Mouse (Mus musculus): ENCODE measurements around the gene Acsf3. TPM values are rescaled to one million over a fixed set of nuclear protein-coding genes. Genes with fewer than 3 reads are reported as not detected.

Acsf3 gene
- polyA plus RNA-seq, 1 experiment from 2014 or later = 14.7 TPM

DNA sequence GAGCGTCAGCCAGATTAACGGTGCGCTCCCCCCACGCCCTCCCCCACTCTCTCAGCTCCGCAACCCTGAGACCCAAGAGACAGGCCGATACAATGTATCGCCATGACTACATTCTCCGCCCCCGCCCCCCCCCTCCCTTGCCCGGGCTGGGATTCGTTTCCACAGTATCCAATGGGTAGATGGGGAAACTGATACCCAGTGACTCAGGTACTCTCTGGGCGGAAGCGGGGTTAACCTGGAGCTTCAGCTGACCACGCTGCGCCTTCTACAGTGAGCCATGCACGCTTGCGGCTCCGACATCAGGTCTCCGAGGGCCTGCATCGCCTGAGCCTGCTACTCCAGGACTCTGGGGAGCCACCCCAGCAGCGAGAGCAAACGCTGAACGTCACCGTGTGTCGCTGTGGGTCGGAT lies 89.4 kb downstream of the Acsf3 start:
- Histone ChIP-seq H3K4me3 (ENCODE audit: low read depth, low read length) (peak overlapping the region; percentile 8; the same call in 1 of the 2 replicates), H3K27me3 (ENCODE audit: control insufficient read depth, insufficient read depth, low read length) (no peaks in the 10 kb centered on the region), H3K9me3 (ENCODE audit: control insufficient read depth, low read length) (0 out of 2 replicates have a peak, but pooled peaks cover 3% of the 10 kb centered on the region), H3K36me3 (ENCODE audit: control insufficient read depth, insufficient read depth, low read length) (no peaks in the 10 kb centered on the region), H3K27ac (replicated peaks) (no peak overlapping the region), H3K4me2 (replicated peaks; ENCODE audit: low read depth) (peak overlapping the region; percentile 31), H3K9ac (ENCODE audit: low read length) (no peak overlapping the region), H3K4me1 (replicated peaks; ENCODE audit: control insufficient read depth, insufficient read depth) (no peaks in the 10 kb centered on the region)
- no peak for ATAC-seq (ENCODE audit: low FRiP score, low TSS enrichment)
- TF ChIP-seq CTCF (IDR thresholded peaks at IDR 0.05; ENCODE audit: low read depth) = no peak
- no peak for TF ChIP-seq EP300 (optimal IDR thresholded peaks at IDR 0.05)
- 52% methylated on average over 26 of the region's 26 CpGs for WGBS
- DNase-seq (ENCODE audit: low spot score) = no peak

DNA sequence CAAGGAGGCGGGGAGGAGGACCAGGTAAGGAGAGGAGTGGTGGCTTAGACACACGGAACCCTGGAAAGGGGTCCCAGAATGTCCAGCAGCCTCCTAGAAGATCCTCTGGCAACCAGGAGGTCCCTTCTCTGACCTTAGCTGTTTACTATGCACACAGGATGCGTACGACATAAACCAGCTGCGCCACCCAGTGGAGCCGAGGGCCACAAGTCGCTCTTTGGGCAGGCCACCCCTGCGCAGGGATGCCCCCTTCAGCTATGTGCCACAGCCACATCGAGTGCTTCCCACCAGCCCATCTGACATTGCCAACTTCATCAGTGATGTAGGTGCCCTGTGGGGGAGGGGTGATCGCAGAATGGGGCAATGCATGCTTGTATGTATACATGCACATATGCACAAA lies 90.2 kb downstream of the Acsf3 start:
- WGBS = 63% methylated on average over 10 of the region's 10 CpGs
- DNase-seq (ENCODE audit: low spot score) = no peak
- no peaks in the 10 kb centered on the region for H3K36me3 ChIP-seq (ENCODE audit: control insufficient read depth, insufficient read depth, low read length)

DNA sequence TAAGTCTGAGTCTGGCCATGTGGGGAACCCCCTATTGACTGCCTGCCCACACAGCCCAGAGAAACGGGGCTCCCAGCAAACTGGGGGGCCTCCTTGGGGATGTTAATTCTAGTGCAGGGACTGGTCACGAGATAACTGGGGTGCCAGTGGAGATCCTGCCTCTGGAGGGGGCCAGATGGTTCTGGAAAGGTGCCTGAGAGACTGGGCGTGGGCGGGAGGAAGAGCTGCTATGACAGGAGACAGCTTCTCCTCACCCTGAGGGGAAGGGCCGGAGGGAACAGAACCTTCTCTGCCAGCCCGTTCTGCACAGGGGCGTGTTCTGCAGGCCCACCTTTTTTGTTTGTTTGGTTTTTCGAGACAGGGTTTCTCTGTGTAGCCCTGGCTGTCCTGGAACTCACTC lies 90.9 kb downstream of the Acsf3 start:
- TF ChIP-seq EP300 (optimal IDR thresholded peaks at IDR 0.05) (no peak), CTCF (IDR thresholded peaks at IDR 0.05; ENCODE audit: low read depth) (no peak)
- Histone ChIP-seq H3K4me3 (ENCODE audit: low read depth, low read length) (no peak overlapping the region), H3K27me3 (ENCODE audit: control insufficient read depth, insufficient read depth, low read length) (no peaks in the 10 kb centered on the region), H3K27ac (replicated peaks) (no peak overlapping the region), H3K36me3 (ENCODE audit: control insufficient read depth, insufficient read depth, low read length) (no peaks in the 10 kb centered on the region), H3K9me3 (ENCODE audit: control insufficient read depth, low read length) (0 out of 2 replicates have a peak, but pooled peaks cover 3% of the 10 kb centered on the region), H3K4me2 (replicated peaks; ENCODE audit: low read depth) (no peak overlapping the region), H3K9ac (ENCODE audit: low read length) (no peak overlapping the region), H3K4me1 (replicated peaks; ENCODE audit: control insufficient read depth, insufficient read depth) (no peaks in the 10 kb centered on the region)
- ATAC-seq (ENCODE audit: low FRiP score, low TSS enrichment) = no peak
- DNase-seq (ENCODE audit: low spot score) = no peak
- WGBS = 68% methylated on average over 8 of the region's 8 CpGs

More for the DNA sequence above, 90.2 kb downstream of the Acsf3 start:
- H3K4me1 ChIP-seq (replicated peaks; ENCODE audit: control insufficient read depth, insufficient read depth) = no peaks in the 10 kb centered on the region
- no peak overlapping the region for H3K4me3 ChIP-seq (ENCODE audit: low read depth, low read length)
- no peak for ATAC-seq (ENCODE audit: low FRiP score, low TSS enrichment)
- H3K9ac ChIP-seq (ENCODE audit: low read length) = no peak overlapping the region
- 0 out of 2 replicates have a peak, but pooled peaks cover 3% of the 10 kb centered on the region for H3K9me3 ChIP-seq (ENCODE audit: control insufficient read depth, low read length)
- no peaks in the 10 kb centered on the region for H3K27me3 ChIP-seq (ENCODE audit: control insufficient read depth, insufficient read depth, low read length)
- H3K4me2 ChIP-seq (replicated peaks; ENCODE audit: low read depth) = no peak overlapping the region; the same call in 1 of the 2 replicates
- no peak overlapping the region for H3K27ac ChIP-seq (replicated peaks)
- TF ChIP-seq CTCF (IDR thresholded peaks at IDR 0.05; ENCODE audit: low read depth) = peak; percentile 58
- no peak for TF ChIP-seq EP300 (optimal IDR thresholded peaks at IDR 0.05)

Other genes starting within 250 kb of the Acsf3 start
- 7.0 and 8.2 TPM in 2 replicates for gene Piezo1, start 224.2 kb upstream of the Acsf3 start, polyA plus RNA-seq (2015; fragmentation: Nextera tagmentation; extraction: Ambion mirVana)
- 11.8 TPM in 2 replicates for gene Cdt1, start 207.5 kb upstream of the Acsf3 start, polyA plus RNA-seq (2015; fragmentation: Nextera tagmentation; extraction: Ambion mirVana)
- gene Aprt, start 198.6 kb upstream of the Acsf3 start, polyA plus RNA-seq (2015; fragmentation: Nextera tagmentation; extraction: Ambion mirVana) = 311 and 314 TPM in 2 replicates
- 8.2 TPM in 2 replicates for gene Galns, start 164.0 kb upstream of the Acsf3 start, polyA plus RNA-seq (2015; fragmentation: Nextera tagmentation; extraction: Ambion mirVana)
- gene Trappc2l, start 163.8 kb upstream of the Acsf3 start, polyA plus RNA-seq (2015; fragmentation: Nextera tagmentation; extraction: Ambion mirVana) = 48.0 and 49.5 TPM in 2 replicates
- gene Pabpn1l, start 152.7 kb upstream of the Acsf3 start, polyA plus RNA-seq (2015; fragmentation: Nextera tagmentation; extraction: Ambion mirVana) = 0.08 TPM in 1 of 2 replicates, not detected in the other
- 1.8 and 2.4 TPM in 2 replicates for gene Cbfa2t3, start 76.4 kb upstream of the Acsf3 start, polyA plus RNA-seq (2015; fragmentation: Nextera tagmentation; extraction: Ambion mirVana)
- gene Cdh15, start 72.5 kb downstream of the Acsf3 start, polyA plus RNA-seq (2015; fragmentation: Nextera tagmentation; extraction: Ambion mirVana) = 0.23 TPM in 2 replicates